Mouse (Mus musculus) megakaryocyte, embryonic 14.5 days (primary cell): Measurements from ENCODE around the gene Ptgir. TPM values are rescaled to one million over a fixed set of nuclear protein-coding genes. Genes with fewer than 3 reads are reported as not detected.

Experiments
- H3K27me3 ChIP-seq: replicated peaks from 2 replicates; pipeline ENCODE3; 2012; ENCODE audit warnings: inconsistent platforms
- H3K36me3 ChIP-seq: replicated peaks from 2 replicates; pipeline ENCODE3; 2012; ENCODE audit warnings: low read length, inconsistent platforms, mixed read lengths
- H3K4me1 ChIP-seq: 2 replicates; pipeline ENCODE4 v1.6.1; 2012; ENCODE audit warnings: inconsistent platforms
- H3K4me3 ChIP-seq: replicated peaks from 2 replicates; pipeline ENCODE3; 2012; ENCODE audit warnings: moderate library complexity, mild to moderate bottlenecking, inconsistent platforms
- H3K9me3 ChIP-seq: 2 replicates; pipeline ENCODE4 v1.6.1; 2012; ENCODE audit warnings: inconsistent platforms
- FLI1 ChIP-seq: IDR thresholded peaks from 2 replicates; pipeline ENCODE4 v1.6.1; 2012; ENCODE audit warnings: low read length, inconsistent platforms, mixed read lengths
- GATA1 ChIP-seq: IDR thresholded peaks from 3 replicates; pipeline ENCODE4 v1.6.1; 2012; ENCODE audit warnings: mixed read lengths, low read length, inconsistent platforms, borderline replicate concordance
- polyA plus RNA-seq: library from polyadenylated mRNA; stranded (reverse); fragments of >175 nt; gene quantifications from 2 replicates; pipeline ENCODE4 v1.2.3, GENCODE M21; 2012; ENCODE audit warnings: low replicate concordance; ENCODE audit not compliant: insufficient read depth

The Ptgir gene
- polyA plus RNA-seq, 1 experiment, result 56.9 TPM

- Histone ChIP-seq H3K27me3 (peaks cover 13% of the 10 kb centered on the region), H3K36me3 (no peaks in the 10 kb centered on the region), H3K4me1 (peaks cover 15% of the 10 kb centered on the region), H3K9me3 (peaks cover 3% of the 10 kb centered on the region; the same call in 1 of the 2 replicates), H3K4me3 (no peak overlapping the region)
- TF ChIP-seq FLI1 (no peak), GATA1 (no peak)
These were observed 26.7 kb downstream of the Ptgir start for GRCm38 (mm10) chr7:16932704-16933577.

- peaks cover 9% of the 10 kb centered on the region for H3K4me1 ChIP-seq
- no peak for TF ChIP-seq FLI1
- TF ChIP-seq GATA1, result no peak
- H3K4me3 ChIP-seq, result no peak overlapping the region
- no peaks in the 10 kb centered on the region for H3K36me3 ChIP-seq
- peaks cover 38% of the 10 kb centered on the region for H3K27me3 ChIP-seq
- H3K9me3 ChIP-seq, result peaks cover 3% of the 10 kb centered on the region; the same call in 1 of the 2 replicates
These were observed 31.0 kb downstream of the Ptgir start for GRCm38 (mm10) chr7:16937312-16937711.

GRCm38 (mm10) chr7:16938117-16938791 lies 32.0 kb downstream of the Ptgir start:
- TF ChIP-seq GATA1 (no peak), FLI1 (no peak)
- Histone ChIP-seq H3K27me3 (peaks cover 45% of the 10 kb centered on the region), H3K4me3 (no peak overlapping the region), H3K4me1 (peaks cover 7% of the 10 kb centered on the region), H3K9me3 (peaks cover 3% of the 10 kb centered on the region; the same call in 1 of the 2 replicates), H3K36me3 (no peaks in the 10 kb centered on the region)

- H3K4me1 ChIP-seq, result peaks cover 18% of the 10 kb centered on the region
These were observed 34.0 kb downstream of the Ptgir start for GRCm38 (mm10) chr7:16940292-16940691.

GRCm38 (mm10) chr7:16942861-16943260 lies 36.6 kb downstream of the Ptgir start:
- 0 out of 2 replicates have a peak, but pooled peaks cover 4% of the 10 kb centered on the region for H3K9me3 ChIP-seq
- H3K4me1 ChIP-seq, result peaks cover 42% of the 10 kb centered on the region
- no peaks in the 10 kb centered on the region for H3K36me3 ChIP-seq
- no peak for TF ChIP-seq FLI1
- no peak for TF ChIP-seq GATA1
- H3K4me3 ChIP-seq, result no peak overlapping the region
- peaks cover 79% of the 10 kb centered on the region for H3K27me3 ChIP-seq

More at GRCm38 (mm10) chr7:16940292-16940691, 34.0 kb downstream of the Ptgir start:
- no peaks in the 10 kb centered on the region for H3K36me3 ChIP-seq
- H3K9me3 ChIP-seq, result peaks cover 7% of the 10 kb centered on the region; the same call in 1 of the 2 replicates
- no peak overlapping the region for H3K4me3 ChIP-seq
- H3K27me3 ChIP-seq, result peaks cover 63% of the 10 kb centered on the region
- no peak for TF ChIP-seq FLI1
- TF ChIP-seq GATA1, result no peak

- H3K27me3 ChIP-seq, result peaks cover 88% of the 10 kb centered on the region
- TF ChIP-seq GATA1 (no peak), FLI1 (no peak)
- H3K4me1 ChIP-seq, result peaks cover 51% of the 10 kb centered on the region
- H3K36me3 ChIP-seq, result no peaks in the 10 kb centered on the region
- H3K4me3 ChIP-seq, result peak within 1 kb of the TSS; percentile 90
- H3K9me3 ChIP-seq, result 0 out of 2 replicates have a peak, but pooled peaks cover 4% of the 10 kb centered on the region
These were observed 37.9 kb downstream of the Ptgir start, which contains the start of gene Pnmal2 for GRCm38 (mm10) chr7:16944061-16944807. Pnmal2 (plus strand) TSS chr7:16944682.

GRCm38 (mm10) chr7:16944808-16945315 lies 38.6 kb downstream of the Ptgir start:
- Histone ChIP-seq H3K36me3 (no peaks in the 10 kb centered on the region), H3K4me1 (peaks cover 53% of the 10 kb centered on the region), H3K4me3 (peak overlapping the region; percentile 90), H3K9me3 (0 out of 2 replicates have a peak, but pooled peaks cover 4% of the 10 kb centered on the region), H3K27me3 (peaks cover 92% of the 10 kb centered on the region)
- no peak for TF ChIP-seq GATA1
- TF ChIP-seq FLI1, result no peak

- Histone ChIP-seq H3K4me3 (no peak overlapping the region), H3K9me3 (0 out of 2 replicates have a peak, but pooled peaks cover 4% of the 10 kb centered on the region), H3K4me1 (peaks cover 53% of the 10 kb centered on the region), H3K36me3 (no peaks in the 10 kb centered on the region), H3K27me3 (peaks cover 92% of the 10 kb centered on the region)
- TF ChIP-seq GATA1 (no peak), FLI1 (no peak)
These were observed 39.1 kb downstream of the Ptgir start for GRCm38 (mm10) chr7:16945419-16945818.
